Mouse (Mus musculus) C2C12 (cell line): ENCODE data around the gene Rnf41.

ENCODE experiments used
- CEBPB ChIP-seq: IDR thresholded peaks from one replicate; pipeline ENCODE4 v1.6.1; 2011; ENCODE audit warnings: low read depth, mild to moderate bottlenecking, control low read depth, moderate library complexity
- CTCF ChIP-seq: IDR thresholded peaks from one replicate; pipeline ENCODE4 v1.5.1; 2011; ENCODE audit not compliant: control insufficient read depth, insufficient read depth, insufficient read length
- FOSL1 ChIP-seq: IDR thresholded peaks from one replicate; pipeline ENCODE4 v1.8.0; 2011; ENCODE audit warnings: mild to moderate bottlenecking, low read length; ENCODE audit not compliant: poor library complexity, insufficient read depth, severe bottlenecking
- MAX ChIP-seq: IDR thresholded peaks from one replicate; pipeline ENCODE4 v1.6.1; 2011; ENCODE audit warnings: mild to moderate bottlenecking, control low read depth
- MYOD1 ChIP-seq: IDR thresholded peaks from one replicate; pipeline ENCODE4 v1.6.1; 2011; ENCODE audit warnings: low read depth; ENCODE audit not compliant: control insufficient read depth, insufficient read length
- MYOG ChIP-seq: IDR thresholded peaks from one replicate; pipeline ENCODE4 v1.6.1; 2011; ENCODE audit not compliant: control insufficient read depth, insufficient read length; ENCODE audit errors: extremely low read depth
- USF1 ChIP-seq: IDR thresholded peaks from one replicate; pipeline ENCODE4 v1.6.1; 2011; ENCODE audit warnings: low read depth, mild to moderate bottlenecking, control low read depth, moderate library complexity

GRCm38 (mm10) chr10:128441324-128442119 is 30.1 kb downstream of the Rnf41 start:
- TF ChIP-seq CTCF: no peak
- no peak for TF ChIP-seq MYOD1
- TF ChIP-seq CEBPB: no peak
- TF ChIP-seq MYOG: no peak
- no peak for TF ChIP-seq USF1
- TF ChIP-seq FOSL1: no peak
- TF ChIP-seq MAX: no peak
